17 mouse cellular contexts compared by ENCODE assay signal in the genomic region with DNA sequence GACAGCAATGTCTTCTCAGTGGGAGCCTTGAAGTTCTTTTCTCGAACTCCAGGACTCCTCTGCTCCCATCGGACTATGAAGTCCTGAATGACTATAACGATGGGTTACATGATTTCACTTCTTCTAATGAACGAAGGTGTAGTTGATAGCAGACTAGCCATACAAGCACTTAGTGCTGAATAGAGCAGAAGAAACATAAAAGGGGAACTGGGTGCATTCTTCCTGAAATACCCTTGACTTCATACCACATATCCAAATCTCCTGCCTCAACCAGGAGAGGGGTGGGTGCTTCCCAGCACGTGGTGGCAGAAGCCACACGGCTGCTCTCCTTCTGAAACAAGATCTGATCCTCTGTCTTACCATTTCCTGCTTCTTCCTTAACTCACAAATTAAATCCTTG.
DNase-seq lines count a peak whose midpoint lies in the region; ATAC-seq lines count a peak whose summit lies in the region.
"Had no signal": no experiment of that assay in that cellular context is flagged by ENCODE, and none has a peak within 500 bp of the region (broad histone marks: within the 10 kb centered on the region; RNA-seq: fewer than 3 reads in every experiment).

No protein-coding gene starts in this region.

- intact Hi-C loops in gastrocnemius, postnatal 36 days (cut with DNase I) = no loop called here

- peak; percentile 63 for ATAC-seq in common myeloid progenitor, adult 5-6 weeks (replicated peaks; ENCODE audit: low read depth, poor library complexity, severe bottlenecking)
- peak; percentile 59 for ATAC-seq in granulocyte monocyte progenitor cell, adult 5-6 weeks (replicated peaks; ENCODE audit: poor library complexity, severe bottlenecking)
- ATAC-seq in megakaryocyte progenitor cell, adult 5-6 weeks (replicated peaks; ENCODE audit: poor library complexity) = peak; percentile 66
- ATAC-seq: forebrain, embryonic 13.5 days; forebrain, embryonic 15.5 days; forebrain, postnatal 0 days had no signal

- DNase-seq in gastrocnemius, postnatal 36 days = no peak
- no peak for DNase-seq in right cerebral cortex, adult 18-20 months
- DNase-seq in adrenal gland, adult (ENCODE audit: inconsistent age in 2 of 2, low spot score in 1 of 2) = no peak
- DNase-seq: adrenal gland, adult 8-10 months; adrenal gland, postnatal 14 days; adrenal gland, postnatal 36 days; cerebellum, adult 11-12 months; cerebellum, adult 2 months; cerebellum, adult 9-11 months; cerebellum, postnatal 14 days; cerebellum, postnatal 36 days; forebrain, postnatal 0 days had no signal
